Mouse (Mus musculus) E14TG2a.4 (cell line): ENCODE results near the gene Csf2ra.
"Not testable (repeated sequence)": the region's sequence is repeated elsewhere in the genome, so short reads cannot be mapped to it uniquely, and the experiment has no call there.

ENCODE experiments used
- H3K27me3 ChIP-seq: 2 replicates; pipeline ENCODE4 v1.6.1; 2014; ENCODE audit warnings: low read length, control low read depth; ENCODE audit not compliant: insufficient read depth
- H3K36me3 ChIP-seq: 2 replicates; pipeline ENCODE4 v1.6.1; 2014; ENCODE audit warnings: low read length, control low read depth; ENCODE audit not compliant: insufficient read depth
- H3K4me1 ChIP-seq: replicated peaks from 2 replicates; pipeline ENCODE4 v1.6.1; 2014; ENCODE audit warnings: low read depth, low read length, control low read depth
- H3K4me3 ChIP-seq: replicated peaks from 2 replicates; pipeline ENCODE4 v1.5.1; 2014; ENCODE audit warnings: mild to moderate bottlenecking, low read length
- H3K9me3 ChIP-seq: 2 replicates; pipeline ENCODE4 v1.6.1; 2014; ENCODE audit warnings: low read length, control low read depth
- CTCF ChIP-seq: conservative IDR thresholded peaks from 2 replicates; pipeline ENCODE4 v1.5.1; 2014; ENCODE audit warnings: low read length
- NANOG ChIP-seq: IDR thresholded peaks from 2 replicates; pipeline ENCODE4 v1.6.1; 2014; ENCODE audit warnings: borderline replicate concordance, low read length, mixed read lengths
- POU5F1 ChIP-seq: IDR thresholded peaks from 2 replicates; pipeline ENCODE4 v1.6.1; 2014; ENCODE audit warnings: low read length, borderline replicate concordance

The Csf2ra gene

DNA sequence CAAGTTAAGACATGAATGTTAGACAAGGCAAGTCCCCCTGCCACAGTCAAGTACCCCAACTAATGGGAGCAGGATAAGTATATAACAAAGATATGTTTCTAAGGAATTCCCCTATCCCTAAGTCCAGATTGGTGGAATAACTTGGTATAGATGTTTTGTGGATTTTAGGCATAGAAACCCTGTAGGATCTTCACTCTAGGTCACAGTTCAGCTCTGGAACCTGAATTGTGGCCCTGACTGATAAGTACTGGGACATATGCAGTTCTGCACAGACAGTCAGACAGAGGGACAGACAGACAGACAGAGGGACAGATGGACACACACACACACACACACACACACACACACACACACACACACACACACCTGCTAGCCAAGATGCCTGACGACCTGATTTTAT lies 36.0 kb upstream of the Csf2ra start:
- Histone ChIP-seq H3K4me1 (peaks cover under 1% of the 10 kb centered on the region; the same call in 1 of the 2 replicates), H3K4me3 (no peak overlapping the region), H3K27me3 (no peaks in the 10 kb centered on the region), H3K36me3 (no peaks in the 10 kb centered on the region), H3K9me3 (peaks cover 5% of the 10 kb centered on the region)
- TF ChIP-seq NANOG: no peak
- no peak for TF ChIP-seq POU5F1
- no peak for TF ChIP-seq CTCF

DNA sequence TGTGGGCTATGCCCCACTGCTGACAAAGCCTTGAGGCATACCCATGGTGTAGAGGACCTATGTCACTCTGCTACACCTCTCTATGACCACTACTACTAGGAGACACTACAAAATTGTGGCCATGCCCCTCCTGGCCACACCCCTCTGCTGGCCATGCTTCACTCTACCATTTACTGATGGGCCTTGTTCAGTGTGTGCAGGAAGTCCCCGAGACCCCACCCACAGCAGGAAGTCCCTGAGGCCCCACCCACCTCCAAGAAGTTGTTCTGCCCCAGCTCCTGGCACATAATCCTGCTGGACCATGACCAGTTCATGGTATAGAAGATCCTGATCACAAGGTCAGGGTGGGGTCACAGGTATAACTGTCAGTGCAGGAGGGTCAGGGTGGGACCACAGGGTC lies 33.0 kb upstream of the Csf2ra start:
- Histone ChIP-seq H3K27me3 (0 out of 2 replicates have a peak, but pooled peaks cover 2% of the 10 kb centered on the region), H3K4me3 (no peak overlapping the region), H3K36me3 (no peaks in the 10 kb centered on the region), H3K9me3 (peaks cover 12% of the 10 kb centered on the region), H3K4me1 (no peaks in the 10 kb centered on the region)
- TF ChIP-seq CTCF: no peak
- no peak for TF ChIP-seq POU5F1
- no peak for TF ChIP-seq NANOG

DNA sequence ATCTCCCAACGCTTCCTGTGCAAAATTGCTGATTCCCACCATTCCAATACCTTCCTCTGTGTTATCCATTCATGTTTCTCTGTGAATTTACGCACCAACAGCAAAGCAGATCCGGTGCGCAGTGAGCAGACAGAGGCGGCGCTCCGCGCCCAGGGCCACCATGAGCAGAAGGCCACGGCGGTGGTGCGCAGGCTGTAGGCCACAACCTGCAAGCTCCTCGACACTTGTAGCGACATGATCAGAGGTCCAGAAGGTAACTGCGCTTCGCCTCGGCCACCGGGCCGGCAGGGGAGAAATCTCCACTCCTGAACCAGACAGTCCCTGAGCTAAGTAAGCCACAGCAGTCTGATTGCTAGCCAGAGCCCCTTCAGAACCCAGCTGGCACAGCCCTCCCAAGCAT lies 29.5 kb upstream of the Csf2ra start:
- Histone ChIP-seq H3K27me3 (0 out of 2 replicates have a peak, but pooled peaks cover 2% of the 10 kb centered on the region), H3K4me1 (no peaks in the 10 kb centered on the region), H3K9me3 (peaks cover 35% of the 10 kb centered on the region), H3K4me3 (peak overlapping the region; percentile 51), H3K36me3 (no peaks in the 10 kb centered on the region)
- TF ChIP-seq CTCF: no peak
- no peak for TF ChIP-seq NANOG
- no peak for TF ChIP-seq POU5F1

DNA sequence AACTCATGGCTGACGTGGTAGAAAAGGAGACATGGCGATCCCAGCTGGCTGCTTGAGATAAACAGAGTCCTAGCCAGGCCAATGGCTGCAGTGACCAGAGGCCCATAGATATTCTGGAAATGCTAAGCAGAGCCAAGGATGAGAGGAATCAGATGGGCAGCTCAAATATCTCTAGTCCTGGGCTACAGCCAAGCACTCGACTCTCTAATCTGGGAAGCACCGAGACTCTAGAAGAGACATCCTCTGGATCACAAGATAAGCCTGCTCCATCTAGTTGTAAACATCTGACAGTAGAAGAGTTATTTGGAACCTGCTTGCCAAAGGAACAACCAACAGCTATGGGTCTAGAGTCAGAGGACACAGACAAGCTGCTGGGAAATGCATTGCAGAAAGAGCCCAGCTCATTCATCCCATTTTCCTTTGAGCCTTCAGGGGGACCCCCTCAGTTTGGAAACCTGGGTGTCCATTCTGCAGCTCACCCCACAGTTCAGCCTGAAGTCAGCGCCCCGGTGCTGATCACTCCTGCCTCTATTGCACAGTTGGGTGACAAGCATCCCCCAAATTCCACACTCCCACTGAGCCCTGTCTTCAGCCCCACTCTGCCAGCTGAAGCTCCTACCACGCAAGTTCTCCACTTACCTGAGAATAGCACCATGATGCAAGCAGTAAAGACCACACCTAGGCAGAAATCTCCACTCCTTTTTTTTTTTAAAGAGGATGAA lies 28.1 kb upstream of the Csf2ra start:
- Histone ChIP-seq H3K9me3 (peaks cover 37% of the 10 kb centered on the region), H3K36me3 (no peaks in the 10 kb centered on the region), H3K27me3 (0 out of 2 replicates have a peak, but pooled peaks cover 2% of the 10 kb centered on the region), H3K4me1 (no peaks in the 10 kb centered on the region), H3K4me3 (no peak overlapping the region)
- no peak for TF ChIP-seq NANOG

DNA sequence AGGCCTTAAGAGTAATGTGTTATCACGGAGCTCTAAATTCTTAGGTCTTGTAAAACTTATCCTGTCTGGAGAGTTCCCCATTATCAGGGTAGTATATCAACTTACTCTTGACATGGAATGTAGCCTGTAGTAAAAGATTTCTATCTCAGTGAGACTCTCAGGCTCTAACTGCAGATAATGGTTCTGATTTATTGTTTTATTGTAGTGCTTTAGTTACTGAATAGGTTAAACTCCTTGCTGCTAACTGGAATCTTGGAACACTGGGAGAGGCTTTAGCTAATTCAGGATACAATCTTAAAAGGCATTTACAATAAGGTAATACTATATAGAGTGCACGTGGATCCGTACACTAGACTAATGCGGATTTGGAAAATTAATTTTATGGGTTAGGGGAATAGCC lies 19.1 kb upstream of the Csf2ra start:
- not testable (repeated sequence) for H3K4me3 ChIP-seq, H3K27me3 ChIP-seq, H3K36me3 ChIP-seq, H3K4me1 ChIP-seq
- peaks cover 24% of the 10 kb centered on the region for H3K9me3 ChIP-seq

DNA sequence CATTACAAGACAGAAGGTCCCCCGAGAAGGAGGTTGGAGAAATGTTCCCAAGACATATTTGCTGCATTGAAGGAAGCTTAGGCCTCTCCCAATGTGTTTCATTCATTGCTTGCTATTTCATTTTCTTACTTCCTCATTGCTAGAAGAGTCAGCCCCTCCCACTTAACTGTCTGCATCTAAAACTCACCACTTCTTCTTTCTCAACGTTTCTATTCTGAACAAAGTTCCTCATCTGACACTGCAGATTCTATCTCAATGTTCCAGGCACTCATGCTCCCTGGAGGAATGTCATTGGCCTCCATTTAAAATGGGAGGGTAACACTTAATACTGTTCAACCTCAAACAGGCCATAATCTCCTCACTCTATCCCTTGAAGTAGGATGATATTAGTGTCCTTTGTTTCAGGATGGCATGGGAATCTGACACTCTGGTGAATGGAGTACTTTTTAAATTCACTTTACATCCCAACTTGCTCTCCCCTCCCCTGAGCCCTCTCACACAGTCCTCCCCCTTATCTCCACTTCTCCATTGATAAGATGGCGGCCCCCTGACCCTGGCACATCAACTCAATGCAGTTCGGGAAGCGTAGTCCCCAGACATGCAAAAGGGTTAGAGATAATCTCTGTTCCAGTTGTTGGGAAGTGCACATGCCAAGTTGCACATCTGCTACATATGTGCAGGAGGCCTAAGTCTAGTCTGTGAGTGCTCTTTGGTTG lies 16.6 kb upstream of the Csf2ra start:
- H3K9me3 ChIP-seq: peaks cover 20% of the 10 kb centered on the region

DNA sequence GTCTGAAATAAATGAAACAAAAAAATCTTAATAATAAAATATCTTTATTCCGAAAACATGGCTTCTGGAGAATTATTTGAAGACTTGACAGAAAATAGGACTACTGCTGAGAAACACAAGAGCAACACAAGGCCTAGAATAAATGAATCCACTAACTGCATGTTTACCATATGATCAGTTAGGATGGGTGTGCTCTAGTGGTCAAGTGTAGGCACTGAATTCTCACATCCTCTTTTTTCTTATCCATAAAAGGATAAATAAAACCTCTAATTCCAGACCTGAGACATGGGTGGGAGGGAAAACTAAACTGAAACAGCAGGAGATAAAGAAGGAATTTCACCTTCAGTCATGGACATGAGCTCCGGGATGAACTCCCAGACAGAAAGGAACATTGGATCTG lies 9.7 kb upstream of the Csf2ra start:
- TF ChIP-seq NANOG (no peak), CTCF (0 out of 2 replicates have a peak, but pooled peaks have one; percentile 8)
- Histone ChIP-seq H3K36me3 (no peaks in the 10 kb centered on the region), H3K4me1 (no peaks in the 10 kb centered on the region), H3K4me3 (no peak overlapping the region), H3K27me3 (0 out of 2 replicates have a peak, but pooled peaks cover 4% of the 10 kb centered on the region), H3K9me3 (no peaks in the 10 kb centered on the region)

More for the DNA sequence above, 16.6 kb upstream of the Csf2ra start:
- Histone ChIP-seq H3K27me3 (no peaks in the 10 kb centered on the region), H3K4me3 (no peak overlapping the region), H3K36me3 (no peaks in the 10 kb centered on the region), H3K4me1 (no peaks in the 10 kb centered on the region)
- TF ChIP-seq NANOG (no peak), POU5F1 (no peak), CTCF (no peak)

DNA sequence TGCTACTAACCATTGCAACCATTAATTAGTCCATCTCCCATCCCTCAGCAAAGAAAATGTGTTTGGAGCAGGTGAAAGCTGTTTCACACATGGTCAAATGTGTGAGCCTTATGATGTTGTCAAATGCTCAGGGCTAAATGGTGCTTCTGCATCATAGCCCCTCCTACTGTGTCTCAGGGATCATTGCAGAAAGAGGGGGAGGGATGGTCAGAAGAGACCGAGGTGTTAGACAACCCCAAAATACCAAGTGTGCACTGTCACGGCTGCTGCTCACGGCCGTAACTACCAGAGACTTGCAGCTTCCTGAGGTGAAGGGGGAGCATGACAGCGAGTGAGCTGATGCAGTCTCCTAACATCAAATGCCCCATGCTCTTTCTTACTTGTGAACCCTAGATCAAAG lies 6.3 kb upstream of the Csf2ra start:
- no peak for TF ChIP-seq NANOG
- no peak for TF ChIP-seq POU5F1
- no peak for TF ChIP-seq CTCF
- 0 out of 2 replicates have a peak, but pooled peaks cover 4% of the 10 kb centered on the region for H3K27me3 ChIP-seq

More for the DNA sequence above, 6.3 kb upstream of the Csf2ra start:
- Histone ChIP-seq H3K4me3 (no peak overlapping the region), H3K4me1 (no peaks in the 10 kb centered on the region), H3K36me3 (no peaks in the 10 kb centered on the region), H3K9me3 (no peaks in the 10 kb centered on the region)
